Mouse (Mus musculus) spleen, postnatal 10 days (tissue): Measurements from ENCODE around the gene Tcam1.

Source experiments
- DNase-seq, 2 experiments: peaks; one replicate each; pipeline ENCODE4 v3.0.0; 2021 to 2022; ENCODE audit warnings: low spot score in 2 of 2

The Tcam1 gene

GRCm38 (mm10) chr11:106318406-106319366 lies 42.2 kb downstream of the Tcam1 start:
- DNase-seq, result no peak

- peak in 1 of 2 experiments; percentile 78 for DNase-seq
These were observed 48.4 kb downstream of the Tcam1 start for GRCm38 (mm10) chr11:106324858-106325257.

- DNase-seq, result peak; percentile 59 to 82
These were observed 49.2 kb downstream of the Tcam1 start for GRCm38 (mm10) chr11:106325566-106326206.

- DNase-seq, result no peak
These were observed 50.0 kb downstream of the Tcam1 start for GRCm38 (mm10) chr11:106326475-106326874.

- no peak for DNase-seq
These were observed 52.0 kb downstream of the Tcam1 start for GRCm38 (mm10) chr11:106328521-106328920.

GRCm38 (mm10) chr11:106329128-106329527 lies 52.7 kb downstream of the Tcam1 start:
- no peak for DNase-seq

- DNase-seq, result peak in 1 of 2 experiments; percentile 63
These were observed 53.2 kb downstream of the Tcam1 start for GRCm38 (mm10) chr11:106329682-106330081.

GRCm38 (mm10) chr11:106332458-106332857 lies 56.0 kb downstream of the Tcam1 start:
- DNase-seq, result no peak

GRCm38 (mm10) chr11:106334066-106334465 lies 57.6 kb downstream of the Tcam1 start:
- DNase-seq, result no peak

GRCm38 (mm10) chr11:106338029-106338428 lies 61.6 kb downstream of the Tcam1 start:
- no peak for DNase-seq
